Mouse (Mus musculus) forebrain, embryonic 11.5 days (tissue): ENCODE data around the gene Gas7. TPM values are rescaled to one million over a fixed set of nuclear protein-coding genes. Genes with fewer than 3 reads are reported as not detected.
A peak's percentile ranks its signal among the peaks of the same experiment; 100 is the strongest.

Source experiments
- ATAC-seq: fragments of 200-750 bp; cut with Nextera tagmentation; replicated peaks from 2 replicates; pipeline ENCODE4 v1.8.0; 2017; ENCODE audit warnings: moderate TSS enrichment; ENCODE audit not compliant: low FRiP score
- DNase-seq: peaks from one replicate; pipeline ENCODE4 v3.0.0-alpha.2; 2017; ENCODE audit warnings: low spot score
- H3K27ac ChIP-seq: fragments of 300-500 bp; sonication (generic); 2 replicates; pipeline ENCODE4 v1.5.1; 2014; ENCODE audit warnings: low read depth, low read length
- H3K27me3 ChIP-seq: fragments of 300-500 bp; sonication (generic); 2 replicates; pipeline ENCODE4 v1.6.1; 2014; ENCODE audit warnings: mild to moderate bottlenecking, low read length, mixed read lengths; ENCODE audit not compliant: control insufficient read depth, insufficient read depth
- H3K36me3 ChIP-seq: fragments of 300-500 bp; sonication (generic); 2 replicates; pipeline ENCODE4 v1.6.1; 2014; ENCODE audit warnings: mild to moderate bottlenecking, low read length, moderate library complexity, mixed read lengths; ENCODE audit not compliant: control insufficient read depth, insufficient read depth
- H3K4me1 ChIP-seq: fragments of 300-500 bp; sonication (generic); replicated peaks from 2 replicates; pipeline ENCODE4 v1.6.1; 2014; ENCODE audit warnings: low read length, mixed read lengths; ENCODE audit not compliant: control insufficient read depth, insufficient read depth
- H3K4me2 ChIP-seq: fragments of 300-500 bp; sonication (generic); 2 replicates; pipeline ENCODE4 v1.6.1; 2014; ENCODE audit warnings: low read depth, mild to moderate bottlenecking, low read length, moderate library complexity, mixed read lengths; ENCODE audit not compliant: severe bottlenecking
- H3K4me3 ChIP-seq: fragments of 300-500 bp; sonication (generic); 2 replicates; pipeline ENCODE4 v1.5.1; 2014; ENCODE audit warnings: low read depth, low read length
- H3K9ac ChIP-seq: fragments of 300-500 bp; sonication (generic); 2 replicates; pipeline ENCODE4 v1.6.1; 2014; ENCODE audit warnings: low read length
- H3K9me3 ChIP-seq: fragments of 300-500 bp; sonication (generic); 2 replicates; pipeline ENCODE4 v1.6.1; 2016; ENCODE audit warnings: low read length, mixed read lengths; ENCODE audit not compliant: control insufficient read depth
- WGBS: fragments of 180-500 bp; shearing (Covaris S2); extraction: QIAGEN DNeasy Blood & Tissue Kit; methylation state at CpG from one replicate; pipeline ENCODE4 v1.1.7; 2014; 5-methylcytosine and 5-hydroxymethylcytosine counted together
- polyA plus RNA-seq: library from polyadenylated mRNA; unstranded; fragments of >200 nt; fragmentation: Nextera tagmentation; extraction: Ambion mirVana; gene quantifications from 2 replicates; pipeline ENCODE4 v1.2.1, GENCODE M21; 2014

Gene Gas7
- polyA plus RNA-seq, 1 experiment from 2014 or later, result 3.4 TPM

- no peak overlapping the region for H3K4me3 ChIP-seq
- DNase-seq, result no peak
- no peak for ATAC-seq
- H3K9ac ChIP-seq, result no peak overlapping the region
- no peaks in the 10 kb centered on the region for H3K4me1 ChIP-seq
- H3K27me3 ChIP-seq, result no peaks in the 10 kb centered on the region
- no peak overlapping the region for H3K4me2 ChIP-seq
- H3K27ac ChIP-seq, result no peak overlapping the region
- H3K9me3 ChIP-seq, result no peaks in the 10 kb centered on the region
- 88% methylated on average over 13 of the region's 13 CpGs for WGBS
- H3K36me3 ChIP-seq, result no peaks in the 10 kb centered on the region
Measured at GRCm38 (mm10) chr11:67667531-67668332, 212.5 kb downstream of the Gas7 start.

- DNase-seq (no peak), ATAC-seq (no peak)
- no peaks in the 10 kb centered on the region for H3K9me3 ChIP-seq
- no peaks in the 10 kb centered on the region for H3K4me1 ChIP-seq
- H3K9ac ChIP-seq, result no peak overlapping the region
- H3K27ac ChIP-seq, result no peak overlapping the region
- no peaks in the 10 kb centered on the region for H3K27me3 ChIP-seq
- H3K4me3 ChIP-seq, result no peak overlapping the region
- H3K4me2 ChIP-seq, result no peak overlapping the region
- no peaks in the 10 kb centered on the region for H3K36me3 ChIP-seq
- 94% methylated on average over 3 of the region's 3 CpGs for WGBS
Measured at GRCm38 (mm10) chr11:67668460-67669007, 213.3 kb downstream of the Gas7 start.

- Histone ChIP-seq H3K36me3 (no peaks in the 10 kb centered on the region), H3K4me1 (no peaks in the 10 kb centered on the region), H3K27me3 (no peaks in the 10 kb centered on the region), H3K9ac (no peak overlapping the region), H3K4me3 (no peak overlapping the region), H3K4me2 (no peak overlapping the region), H3K27ac (no peak overlapping the region), H3K9me3 (no peaks in the 10 kb centered on the region)
- ATAC-seq (no peak), DNase-seq (no peak)
- 93% methylated on average over 6 of the region's 6 CpGs for WGBS
Measured at GRCm38 (mm10) chr11:67670031-67670430, 214.8 kb downstream of the Gas7 start.

GRCm38 (mm10) chr11:67672140-67672539 is 216.9 kb downstream of the Gas7 start:
- DNase-seq (no peak), ATAC-seq (no peak)
- H3K9ac ChIP-seq, result no peak overlapping the region
- no peak overlapping the region for H3K4me2 ChIP-seq
- 70% methylated on average over 5 of the region's 5 CpGs for WGBS
- H3K9me3 ChIP-seq, result no peaks in the 10 kb centered on the region
- no peaks in the 10 kb centered on the region for H3K4me1 ChIP-seq
- H3K36me3 ChIP-seq, result no peaks in the 10 kb centered on the region
- no peak overlapping the region for H3K27ac ChIP-seq
- no peak overlapping the region for H3K4me3 ChIP-seq
- H3K27me3 ChIP-seq, result no peaks in the 10 kb centered on the region

- peak; percentile 70 for ATAC-seq
- no peaks in the 10 kb centered on the region for H3K27me3 ChIP-seq
- H3K4me3 ChIP-seq, result no peak overlapping the region
- H3K9me3 ChIP-seq, result no peaks in the 10 kb centered on the region
- no peak overlapping the region for H3K4me2 ChIP-seq
- 65% methylated on average over 12 of the region's 12 CpGs for WGBS
- H3K9ac ChIP-seq, result no peak overlapping the region
- peak; percentile 77 for DNase-seq
- no peaks in the 10 kb centered on the region for H3K36me3 ChIP-seq
- no peak overlapping the region for H3K27ac ChIP-seq
- H3K4me1 ChIP-seq, result no peaks in the 10 kb centered on the region
Measured at GRCm38 (mm10) chr11:67675562-67676540, 220.6 kb downstream of the Gas7 start.

GRCm38 (mm10) chr11:67679300-67679699 is 224.1 kb downstream of the Gas7 start:
- H3K9ac ChIP-seq, result no peak overlapping the region
- no peak overlapping the region for H3K27ac ChIP-seq
- no peak overlapping the region for H3K4me3 ChIP-seq
- no peak for DNase-seq
- no peaks in the 10 kb centered on the region for H3K4me1 ChIP-seq
- no peaks in the 10 kb centered on the region for H3K9me3 ChIP-seq
- 74% methylated on average over 5 of the region's 5 CpGs for WGBS
- no peak overlapping the region for H3K4me2 ChIP-seq
- ATAC-seq, result no peak
- H3K36me3 ChIP-seq, result no peaks in the 10 kb centered on the region
- no peaks in the 10 kb centered on the region for H3K27me3 ChIP-seq

- H3K4me1 ChIP-seq, result no peaks in the 10 kb centered on the region
- no peak overlapping the region for H3K9ac ChIP-seq
- no peak overlapping the region for H3K4me2 ChIP-seq
- H3K27ac ChIP-seq, result no peak overlapping the region
- 94% methylated on average over 2 of the region's 2 CpGs for WGBS
- H3K4me3 ChIP-seq, result no peak overlapping the region
- ATAC-seq (no peak), DNase-seq (no peak)
- no peaks in the 10 kb centered on the region for H3K9me3 ChIP-seq
- no peaks in the 10 kb centered on the region for H3K36me3 ChIP-seq
- H3K27me3 ChIP-seq, result no peaks in the 10 kb centered on the region
Measured at GRCm38 (mm10) chr11:67679930-67680329, 224.7 kb downstream of the Gas7 start.

GRCm38 (mm10) chr11:67681871-67682270 is 226.6 kb downstream of the Gas7 start:
- Histone ChIP-seq H3K9me3 (no peaks in the 10 kb centered on the region), H3K4me3 (no peak overlapping the region), H3K4me2 (no peak overlapping the region), H3K36me3 (no peaks in the 10 kb centered on the region), H3K27me3 (no peaks in the 10 kb centered on the region), H3K9ac (no peak overlapping the region), H3K27ac (no peak overlapping the region), H3K4me1 (no peaks in the 10 kb centered on the region)
- 72% methylated on average over 3 of the region's 3 CpGs for WGBS
- no peak for DNase-seq
- ATAC-seq, result no peak
